Comparison of ENCODE assay signal across 29 mouse cellular contexts in genomic region chr6:140611282-140611681, GRCm38 (mm10). TPM values are rescaled to one million over a fixed set of nuclear protein-coding genes. Genes with fewer than 3 reads are reported as not detected.
DNase-seq lines count a peak whose midpoint lies in the region; ATAC-seq and TF ChIP-seq lines count a peak whose summit lies in the region.
"Had no signal": no experiment of that assay in that cellular context is flagged by ENCODE, and none has a peak within 500 bp of the region (broad histone marks: within the 10 kb centered on the region; RNA-seq: fewer than 3 reads in every experiment).

No protein-coding gene starts in this region.

- H3K27ac ChIP-seq in kidney, adult 2 months (ENCODE audit: insufficient read depth, low read depth, low read length) = peak overlapping the region; percentile 20; the same call in 1 of the 2 replicates
- no peak overlapping the region for H3K27ac ChIP-seq in kidney, embryonic 15.5 days
- H3K27ac ChIP-seq in brown adipose tissue, adult 24 weeks (replicated peaks; ENCODE audit: low read depth, low read length) = 0 out of 2 replicates have a peak overlapping the region, but pooled peaks have one; percentile 25
- peak overlapping the region; percentile 92 for H3K27ac ChIP-seq in limb, embryonic 15.5 days
- H3K27ac ChIP-seq: embryonic facial prominence, embryonic 12.5 days; heart, embryonic 13.5 days; hindbrain, embryonic 13.5 days; limb, embryonic 12.5 days; liver, embryonic 13.5 days; neural tube, embryonic 15.5 days; stomach, embryonic 15.5 days had no signal

- intact Hi-C loops in gastrocnemius, postnatal 14 days (cut with DNase I; ENCODE audit: low total_unique reads) = no loop called here

- WGBS in kidney, adult 2 months = 66% methylated on average over 4 of the region's 4 CpGs
- 66% methylated on average over 4 of the region's 4 CpGs for WGBS in kidney, embryonic 15.5 days
- 44% methylated on average over 4 of the region's 4 CpGs for WGBS in limb, embryonic 15.5 days

- no peak for ATAC-seq in kidney, embryonic 15.5 days (replicated peaks; ENCODE audit: low FRiP score)
- 0 out of 2 replicates have a peak, but pooled peaks have one; percentile 61 for ATAC-seq in limb, embryonic 15.5 days (ENCODE audit: insufficient number of reproducible peaks, low FRiP score, low TSS enrichment, low read depth)
- ATAC-seq: activated CD4-positive, CD25-positive, alpha-beta regulatory T cell, adult 4 months; forebrain, embryonic 14.5 days; intestine, embryonic 16.5 days; lung, postnatal 0 days had no signal

- peak; percentile 15 for DNase-seq in gastrocnemius, postnatal 25 days
- DNase-seq in gastrocnemius, postnatal 14 days = no peak
- no peak for DNase-seq in kidney, adult 2 months
- no peak for DNase-seq in adrenal gland, adult 18-20 months (ENCODE audit: low spot score in 2 of 2)
- DNase-seq: adrenal gland, adult 8-10 months; cerebellum, adult 11 months; cerebellum, adult 9-10 months; cerebellum, postnatal 36 days; kidney, adult 9 months; kidney, postnatal 14 days; layer of hippocampus, adult 9-11 months; liver, embryonic 13.5 days; lung, adult 18-20 months; midbrain, embryonic 14.5 days; retina, postnatal 1 day; right cerebral cortex, postnatal 25 days had no signal

- no peak for TF ChIP-seq POLR2A in kidney, adult 2 months (IDR thresholded peaks at IDR 0.05; ENCODE audit: low read depth, low read length)

- H3K9ac ChIP-seq in kidney, embryonic 15.5 days = no peak overlapping the region
- H3K9ac ChIP-seq in limb, embryonic 15.5 days = no peak overlapping the region
- H3K9ac ChIP-seq: embryonic facial prominence, embryonic 12.5 days; heart, embryonic 13.5 days; hindbrain, embryonic 13.5 days; limb, embryonic 12.5 days; liver, embryonic 13.5 days; neural tube, embryonic 15.5 days; stomach, embryonic 15.5 days had no signal

- TF ChIP-seq CTCF in kidney, adult 2 months (conservative IDR thresholded peaks at IDR 0.05; ENCODE audit: insufficient read depth, insufficient read length, low read depth, low read length) = no peak

- H3K4me1 ChIP-seq in kidney, adult 2 months (ENCODE audit: control insufficient read depth, insufficient read depth, low read length) = no peaks in the 10 kb centered on the region
- 0 out of 2 replicates have a peak, but pooled peaks cover 10% of the 10 kb centered on the region for H3K4me1 ChIP-seq in kidney, embryonic 15.5 days
- H3K4me1 ChIP-seq in brown adipose tissue, adult 24 weeks (ENCODE audit: control insufficient read depth, insufficient read depth, insufficient read length, low read length) = peaks cover 7% of the 10 kb centered on the region; the same call in 1 of the 2 replicates
- peaks cover 10% of the 10 kb centered on the region for H3K4me1 ChIP-seq in limb, embryonic 15.5 days
- H3K4me1 ChIP-seq: heart, embryonic 13.5 days; hindbrain, embryonic 13.5 days; limb, embryonic 12.5 days; liver, embryonic 13.5 days; neural tube, embryonic 15.5 days; stomach, embryonic 15.5 days had no signal

- no peak overlapping the region for H3K4me2 ChIP-seq in kidney, embryonic 15.5 days
- H3K4me2 ChIP-seq in limb, embryonic 15.5 days = 0 out of 2 replicates have a peak overlapping the region, but pooled peaks have one; percentile 10
- H3K4me2 ChIP-seq: embryonic facial prominence, embryonic 12.5 days; heart, embryonic 13.5 days; hindbrain, embryonic 13.5 days; limb, embryonic 12.5 days; liver, embryonic 13.5 days; neural tube, embryonic 15.5 days; stomach, embryonic 15.5 days had no signal

- H3K4me3 ChIP-seq in kidney, adult 2 months (ENCODE audit: insufficient read depth, low read depth, low read length) = no peak overlapping the region
- no peak overlapping the region for H3K4me3 ChIP-seq in kidney, embryonic 15.5 days (replicated peaks)
- H3K4me3 ChIP-seq in brown adipose tissue, adult 24 weeks (ENCODE audit: insufficient read depth, low read depth, low read length) = no peak overlapping the region
- H3K4me3 ChIP-seq in limb, embryonic 15.5 days = no peak overlapping the region
- H3K4me3 ChIP-seq: embryonic facial prominence, embryonic 12.5 days; heart, embryonic 13.5 days; hindbrain, embryonic 13.5 days; limb, embryonic 12.5 days; liver, embryonic 13.5 days; neural tube, embryonic 15.5 days; stomach, embryonic 15.5 days had no signal

- H3K36me3 ChIP-seq in kidney, adult 2 months (ENCODE audit: control insufficient read depth, insufficient read depth, low read length) = no peaks in the 10 kb centered on the region
- H3K36me3 ChIP-seq in kidney, embryonic 15.5 days = no peaks in the 10 kb centered on the region
- H3K36me3 ChIP-seq in limb, embryonic 15.5 days = no peaks in the 10 kb centered on the region
- H3K36me3 ChIP-seq: embryonic facial prominence, embryonic 12.5 days; heart, embryonic 13.5 days; hindbrain, embryonic 13.5 days; limb, embryonic 12.5 days; liver, embryonic 13.5 days; neural tube, embryonic 15.5 days; stomach, embryonic 15.5 days had no signal

- H3K9me3 ChIP-seq in kidney, embryonic 15.5 days (replicated peaks) = no peaks in the 10 kb centered on the region
- H3K9me3 ChIP-seq in limb, embryonic 15.5 days = no peaks in the 10 kb centered on the region
- H3K9me3 ChIP-seq: embryonic facial prominence, embryonic 12.5 days; heart, embryonic 13.5 days; hindbrain, embryonic 13.5 days; limb, embryonic 12.5 days; liver, embryonic 13.5 days; neural tube, embryonic 15.5 days; stomach, embryonic 15.5 days had no signal

- H3K27me3 ChIP-seq in kidney, adult 2 months (replicated peaks; ENCODE audit: control insufficient read depth, insufficient read depth, low read length) = no peaks in the 10 kb centered on the region
- no peaks in the 10 kb centered on the region for H3K27me3 ChIP-seq in kidney, embryonic 15.5 days
- no peaks in the 10 kb centered on the region for H3K27me3 ChIP-seq in limb, embryonic 15.5 days
- H3K27me3 ChIP-seq: embryonic facial prominence, embryonic 12.5 days; heart, embryonic 13.5 days; hindbrain, embryonic 13.5 days; limb, embryonic 12.5 days; liver, embryonic 13.5 days; neural tube, embryonic 15.5 days; stomach, embryonic 15.5 days had no signal

RNA-seq across cellular contexts. Expression of gene Aebp2, which starts 11.2 kb away (rescaled TPM):
- total RNA-seq in gastrocnemius, postnatal 25 days (2021) = 10 to 100 TPM; 29.2 to 30.3 TPM
- total RNA-seq in gastrocnemius, postnatal 14 days (2021) = 10 to 100 TPM; 29.9 to 32.0 TPM
- polyA plus RNA-seq in kidney, adult 2 months (2012; rRNA removed) = 23.4 and 23.9 TPM in 2 replicates
- polyA plus RNA-seq in kidney, embryonic 15.5 days (2015; fragmentation: Nextera tagmentation; extraction: Ambion mirVana) = 11.4 and 11.7 TPM in 2 replicates
- polyA plus RNA-seq in brown adipose tissue, adult 24 weeks (2012; ENCODE audit: insufficient read depth, insufficient read length, missing spikeins) = 22.2 and 25.4 TPM in 2 replicates
- 14.4 and 17.1 TPM in 2 replicates for polyA plus RNA-seq in limb, embryonic 15.5 days (2015; fragmentation: Nextera tagmentation; extraction: Ambion mirVana)
- 10 to 100 TPM; 44.8 to 45.6 TPM for total RNA-seq in adrenal gland, adult 18-20 months (2021)
